Mouse (Mus musculus): ENCODE results near the gene Rasgrf2. TPM values are rescaled to one million over a fixed set of nuclear protein-coding genes. Genes with fewer than 3 reads are reported as not detected.

Rasgrf2 gene
- polyA plus RNA-seq (2012; rRNA removed), result 0.92 and 1.6 TPM in 2 replicates

GRCm38 (mm10) chr13:92131384-92132150, at the start of gene Rasgrf2:
Gene Rasgrf2 (minus strand): TSS chr13:92131656.

GRCm38 (mm10) chr13:91876741-91877349, 254.6 kb downstream of the Rasgrf2 start, which contains the start of gene Ckmt2:
Gene Ckmt2 (minus strand): TSS chr13:91876885.

Other genes with a start within 250 kb of the Rasgrf2 start
- gene Gm20379, start 174.3 kb upstream of the Rasgrf2 start, polyA plus RNA-seq (2012; rRNA removed), result not detected in 2 replicates
- 1.1 and 1.6 TPM in 2 replicates for gene Dhfr, start 223.1 kb upstream of the Rasgrf2 start, polyA plus RNA-seq (2012; rRNA removed)
- gene Msh3, start 223.3 kb upstream of the Rasgrf2 start, polyA plus RNA-seq (2012; rRNA removed), result 5.1 and 8.5 TPM in 2 replicates

Measured in ovary, adult 2 months (tissue).